ENCODE assay signal across 12 mouse cellular contexts in the genomic region with DNA sequence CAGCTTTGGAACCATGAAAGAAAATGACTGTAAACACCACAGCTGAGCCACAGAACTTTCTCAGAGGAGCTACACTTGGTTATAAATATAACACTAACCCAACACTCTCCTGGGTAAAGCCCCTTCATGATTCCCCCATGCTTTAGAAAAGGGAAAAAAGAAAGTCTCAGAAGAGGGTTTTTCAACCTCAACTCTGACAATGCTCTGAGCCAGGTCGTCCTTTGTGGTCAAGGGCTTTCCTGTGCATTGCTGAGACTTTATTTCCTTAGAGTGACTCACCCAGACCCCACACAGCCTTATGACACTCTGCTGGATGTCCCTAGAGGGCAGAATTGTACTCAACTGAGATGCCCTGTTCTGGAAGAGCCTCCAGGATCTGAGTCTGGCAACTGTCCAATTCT.
DNase-seq lines count a peak whose midpoint lies in the region; ATAC-seq and TF ChIP-seq lines count a peak whose summit lies in the region.
"Had no signal": no experiment of that assay in that cellular context is flagged by ENCODE, and none has a peak within 500 bp of the region (broad histone marks: within the 10 kb centered on the region; RNA-seq: fewer than 3 reads in every experiment).

No protein-coding gene starts in this region.

- no peak overlapping the region for H3K27ac ChIP-seq in heart, adult 2 months
- H3K27ac ChIP-seq: heart, embryonic 15.5 days; liver, embryonic 14.5 days; neural tube, embryonic 12.5 days had no signal

- no peak overlapping the region for H3K9ac ChIP-seq in heart, adult 2 months (ENCODE audit: low read depth, low read length)
- H3K9ac ChIP-seq: heart, embryonic 15.5 days; liver, embryonic 14.5 days; neural tube, embryonic 12.5 days had no signal

- 28% methylated on average over 1 of the region's 1 CpGs for WGBS in heart, adult 2 months

- no peaks in the 10 kb centered on the region for H3K79me2 ChIP-seq in heart, adult 2 months (replicated peaks; ENCODE audit: control insufficient read depth, insufficient read depth, low read length)

- no peaks in the 10 kb centered on the region for H3K27me3 ChIP-seq in heart, adult 2 months (ENCODE audit: control insufficient read depth, insufficient read depth, low read length)
- H3K27me3 ChIP-seq: heart, embryonic 15.5 days; neural tube, embryonic 12.5 days had no signal

- ATAC-seq in megakaryocyte, adult 5-6 weeks (ENCODE audit: poor library complexity, severe bottlenecking), result peak; percentile 75

- DNase-seq in heart, adult 2 months, result no peak
- no peak for DNase-seq in heart, adult 8-10 months (ENCODE audit: low spot score)
- DNase-seq in 3T3-L1 (ENCODE audit: low read depth, low spot score), result peak; percentile 82
- peak; percentile 29 for DNase-seq in Muller cell, postnatal 12 days (ENCODE audit: inconsistent ontology term)
- DNase-seq in gastrocnemius, adult 8-10 months (ENCODE audit: low spot score in 2 of 2), result no peak
- DNase-seq in heart, postnatal 14 days, result no peak
- no peak for DNase-seq in cerebellum, postnatal 10 days
- DNase-seq: cerebellum, adult 9-10 months had no signal

- no peak overlapping the region for H3K4me3 ChIP-seq in heart, adult 2 months
- H3K4me3 ChIP-seq: heart, embryonic 15.5 days; neural tube, embryonic 12.5 days had no signal

- H3K4me1 ChIP-seq in heart, adult 2 months (ENCODE audit: control insufficient read depth, insufficient read depth, low read length), result peaks cover 12% of the 10 kb centered on the region
- H3K4me1 ChIP-seq: neural tube, embryonic 12.5 days had no signal

- TF ChIP-seq CTCF in heart, adult 2 months (IDR thresholded peaks at IDR 0.05), result peak; percentile 18; the same call in 1 of the 2 replicates

- TF ChIP-seq EP300 in heart, adult 2 months (IDR thresholded peaks at IDR 0.05; ENCODE audit: insufficient read depth, low read depth, low read length), result no peak

- no peak for TF ChIP-seq POLR2A in heart, adult 2 months (IDR thresholded peaks at IDR 0.05; ENCODE audit: insufficient read depth, low read depth, low read length)

- H3K36me3 ChIP-seq in heart, adult 2 months (ENCODE audit: control insufficient read depth, insufficient read depth, low read length), result peaks cover 8% of the 10 kb centered on the region; the same call in 1 of the 2 replicates
- H3K36me3 ChIP-seq: heart, embryonic 15.5 days; neural tube, embryonic 12.5 days had no signal

- intact Hi-C loops in heart, adult 2 months (cut with DNase I), result no loop called here
- intact Hi-C loops in heart, postnatal 14 days (cut with DNase I), result loop anchor here (5.0 kb wide), 1 partner anchor 264 kb away; no protein-coding TSS in a partner anchor

Comparison
In these comparisons a context has a peak if more than half of its experiments do, and no peak if none do; other contexts are left out.
1. DNase-seq: peak in 3T3-L1 (single experiment) and Muller cell, postnatal 12 days (single experiment); none in heart, adult 2 months (0 of 2), heart, adult 8-10 months (single experiment), gastrocnemius, adult 8-10 months (0 of 2), heart, postnatal 14 days (0 of 2) and cerebellum, postnatal 10 days (0 of 2).